Mouse (Mus musculus) limb, embryonic 14.5 days (tissue): ENCODE measurements around the gene Eed. TPM values are rescaled to one million over a fixed set of nuclear protein-coding genes. Genes with fewer than 3 reads are reported as not detected.

ENCODE experiments used
- ATAC-seq: fragments of 200-750 bp; cut with Nextera tagmentation; 2 replicates; pipeline ENCODE4 v1.8.0; 2017; ENCODE audit warnings: low read depth, moderate number of reproducible peaks, moderate TSS enrichment; ENCODE audit not compliant: low FRiP score
- DNase-seq: peaks from one replicate; pipeline ENCODE4 v3.0.0-alpha.2; 2015; ENCODE audit warnings: low spot score
- H3K27ac ChIP-seq: fragments of 300-500 bp; sonication (generic); replicated peaks from 2 replicates; pipeline ENCODE4 v1.5.1; 2014; ENCODE audit warnings: low read depth, mild to moderate bottlenecking, low read length, moderate library complexity, mixed read lengths
- H3K27me3 ChIP-seq: fragments of 300-500 bp; sonication (generic); 2 replicates; pipeline ENCODE4 v1.6.1; 2014; ENCODE audit warnings: low read length, mixed read lengths; ENCODE audit not compliant: control insufficient read depth, insufficient read depth
- H3K36me3 ChIP-seq: fragments of 300-500 bp; sonication (generic); 2 replicates; pipeline ENCODE4 v1.6.1; 2014; ENCODE audit warnings: mild to moderate bottlenecking, low read length, moderate library complexity, mixed read lengths; ENCODE audit not compliant: control insufficient read depth, insufficient read depth
- H3K4me1 ChIP-seq: fragments of 300-500 bp; sonication (generic); 2 replicates; pipeline ENCODE4 v1.6.1; 2014; ENCODE audit warnings: antibody characterized with exemption, low read length, mixed read lengths; ENCODE audit not compliant: control insufficient read depth, insufficient read depth
- H3K4me2 ChIP-seq: fragments of 300-500 bp; sonication (generic); replicated peaks from 2 replicates; pipeline ENCODE4 v1.6.1; 2014; ENCODE audit warnings: low read depth, mild to moderate bottlenecking, low read length, moderate library complexity; ENCODE audit not compliant: severe bottlenecking
- H3K4me3 ChIP-seq: fragments of 300-500 bp; sonication (generic); replicated peaks from 2 replicates; pipeline ENCODE4 v1.5.1; 2014; ENCODE audit warnings: low read length
- H3K9ac ChIP-seq: fragments of 300-500 bp; sonication (generic); 2 replicates; pipeline ENCODE4 v1.6.1; 2014; ENCODE audit warnings: mild to moderate bottlenecking, low read depth, low read length, moderate library complexity; ENCODE audit not compliant: severe bottlenecking
- H3K9me3 ChIP-seq: fragments of 300-500 bp; sonication (generic); 2 replicates; pipeline ENCODE4 v1.6.1; 2016; ENCODE audit warnings: low read length; ENCODE audit not compliant: control insufficient read depth
- POLR2A ChIP-seq: fragments of 200-500 bp; IDR thresholded peaks from 2 replicates; pipeline ENCODE4 v1.8.0; 2012; ENCODE audit warnings: inconsistent platforms, mild to moderate bottlenecking, moderate library complexity, borderline replicate concordance; ENCODE audit not compliant: insufficient read depth, insufficient read length; ENCODE audit errors: extremely low read depth
- WGBS: fragments of 180-500 bp; shearing (Covaris S2); extraction: QIAGEN DNeasy Blood & Tissue Kit; methylation state at CpG from one replicate; pipeline ENCODE4 v1.1.7; 2014; 5-methylcytosine and 5-hydroxymethylcytosine counted together
- polyA plus RNA-seq, 2 experiments: library from polyadenylated mRNA; depleted of rRNA in 1 of 2; stranded (reverse) in 1 of 2; unstranded in 1 of 2; fragments of >200 nt; fragmentation: Nextera tagmentation in 1 of 2; extraction: Ambion mirVana in 1 of 2; gene quantifications; 2 replicates each; pipeline versions ENCODE4 v1.2.1 to v1.2.3; 2012 to 2014

Eed gene
- polyA plus RNA-seq, 2 experiments, result 62.8 to 99.5 TPM

- peaks cover 5% of the 10 kb centered on the region; the same call in 1 of the 2 replicates for H3K4me1 ChIP-seq
- no peaks in the 10 kb centered on the region for H3K9me3 ChIP-seq
- no peak overlapping the region for H3K4me3 ChIP-seq
- no peaks in the 10 kb centered on the region for H3K27me3 ChIP-seq
- TF ChIP-seq POLR2A, result no peak
- peak overlapping the region; percentile 21; the same call in 1 of the 2 replicates for H3K27ac ChIP-seq
- no peak overlapping the region for H3K9ac ChIP-seq
- H3K4me2 ChIP-seq, result no peak overlapping the region
- DNase-seq, result peak; percentile 13
- H3K36me3 ChIP-seq, result no peaks in the 10 kb centered on the region
- ATAC-seq, result peak; percentile 44; the same call in 1 of the 2 replicates
- 43% methylated on average over 8 of the region's 9 CpGs for WGBS
Measured at GRCm38 (mm10) chr7:90022974-90023707, 42.4 kb upstream of the Eed start.

- H3K4me1 ChIP-seq, result peaks cover 8% of the 10 kb centered on the region; the same call in 1 of the 2 replicates
- no peak overlapping the region for H3K27ac ChIP-seq
- DNase-seq (no peak), ATAC-seq (no peak)
- no peak overlapping the region for H3K9ac ChIP-seq
- no peak for TF ChIP-seq POLR2A
- H3K27me3 ChIP-seq, result no peaks in the 10 kb centered on the region
- no peaks in the 10 kb centered on the region for H3K36me3 ChIP-seq
- 88% methylated on average over 6 of the region's 6 CpGs for WGBS
- no peak overlapping the region for H3K4me3 ChIP-seq
- no peaks in the 10 kb centered on the region for H3K9me3 ChIP-seq
- H3K4me2 ChIP-seq, result no peak overlapping the region
Measured at GRCm38 (mm10) chr7:90020331-90020730, 39.5 kb upstream of the Eed start.

- Histone ChIP-seq H3K36me3 (no peaks in the 10 kb centered on the region), H3K27me3 (no peaks in the 10 kb centered on the region), H3K4me1 (peaks cover 8% of the 10 kb centered on the region; the same call in 1 of the 2 replicates), H3K9ac (no peak overlapping the region), H3K27ac (no peak overlapping the region), H3K9me3 (no peaks in the 10 kb centered on the region), H3K4me2 (no peak overlapping the region), H3K4me3 (no peak overlapping the region)
- WGBS, result 84% methylated on average over 10 of the region's 10 CpGs
- no peak for ATAC-seq
- no peak for DNase-seq
- no peak for TF ChIP-seq POLR2A
Measured at GRCm38 (mm10) chr7:90019570-90019969, 38.8 kb upstream of the Eed start.

- H3K4me3 ChIP-seq, result no peak overlapping the region
- no peaks in the 10 kb centered on the region for H3K36me3 ChIP-seq
- H3K27ac ChIP-seq, result no peak overlapping the region
- H3K4me1 ChIP-seq, result peaks cover 5% of the 10 kb centered on the region; the same call in 1 of the 2 replicates
- DNase-seq (no peak), ATAC-seq (no peak)
- no peaks in the 10 kb centered on the region for H3K27me3 ChIP-seq
- no peak overlapping the region for H3K9ac ChIP-seq
- 36% methylated on average over 5 of the region's 5 CpGs for WGBS
- H3K4me2 ChIP-seq, result no peak overlapping the region
- TF ChIP-seq POLR2A, result no peak
- no peaks in the 10 kb centered on the region for H3K9me3 ChIP-seq
Measured at GRCm38 (mm10) chr7:90016930-90017588, 36.3 kb upstream of the Eed start.

GRCm38 (mm10) chr7:90016459-90016858 is 35.7 kb upstream of the Eed start:
- DNase-seq, result peak; percentile 29

More at GRCm38 (mm10) chr7:90016459-90016858, 35.7 kb upstream of the Eed start:
- Histone ChIP-seq H3K27me3 (no peaks in the 10 kb centered on the region), H3K9ac (no peak overlapping the region), H3K4me2 (no peak overlapping the region), H3K4me1 (peaks cover 5% of the 10 kb centered on the region; the same call in 1 of the 2 replicates), H3K27ac (no peak overlapping the region), H3K9me3 (no peaks in the 10 kb centered on the region), H3K4me3 (no peak overlapping the region), H3K36me3 (no peaks in the 10 kb centered on the region)
- TF ChIP-seq POLR2A, result no peak
- no peak for ATAC-seq
- 55% methylated on average over 4 of the region's 4 CpGs for whole genome bisulfite sequencing
